Mouse (Mus musculus): ENCODE measurements around the gene Fam57a. TPM values are rescaled to one million over a fixed set of nuclear protein-coding genes. Genes with fewer than 3 reads are reported as not detected.
A peak's percentile ranks its signal among the peaks of the same experiment; 100 is the strongest.

Gene Fam57a
- polyA plus RNA-seq, 1 experiment from 2014 or later = 19.9 TPM

- no peak overlapping the region for H3K27ac ChIP-seq (ENCODE audit: low read depth, low read length)
- no peak for TF ChIP-seq CTCF (IDR thresholded peaks at IDR 0.05; ENCODE audit: low read depth)
- H3K9me3 ChIP-seq (ENCODE audit: control insufficient read depth) = no peaks in the 10 kb centered on the region
- peaks cover 30% of the 10 kb centered on the region for H3K36me3 ChIP-seq (ENCODE audit: control insufficient read depth, insufficient read depth)
- WGBS = 78% methylated on average over 2 of the region's 2 CpGs
- H3K9ac ChIP-seq (ENCODE audit: low read depth, low read length) = no peak overlapping the region
- ATAC-seq = no peak
- H3K4me3 ChIP-seq (ENCODE audit: low read depth, low read length) = no peak overlapping the region
- no peak overlapping the region for H3K4me2 ChIP-seq (replicated peaks; ENCODE audit: low read depth)
- no peaks in the 10 kb centered on the region; the same call in 1 of the 2 replicates for H3K4me1 ChIP-seq (replicated peaks; ENCODE audit: control insufficient read depth, insufficient read depth, low read length)
- H3K27me3 ChIP-seq (replicated peaks; ENCODE audit: control insufficient read depth, insufficient read depth, low read length) = no peaks in the 10 kb centered on the region
Observed at GRCm38 (mm10) chr11:76154861-76155260, 24.6 kb upstream of the Fam57a start.

DNA sequence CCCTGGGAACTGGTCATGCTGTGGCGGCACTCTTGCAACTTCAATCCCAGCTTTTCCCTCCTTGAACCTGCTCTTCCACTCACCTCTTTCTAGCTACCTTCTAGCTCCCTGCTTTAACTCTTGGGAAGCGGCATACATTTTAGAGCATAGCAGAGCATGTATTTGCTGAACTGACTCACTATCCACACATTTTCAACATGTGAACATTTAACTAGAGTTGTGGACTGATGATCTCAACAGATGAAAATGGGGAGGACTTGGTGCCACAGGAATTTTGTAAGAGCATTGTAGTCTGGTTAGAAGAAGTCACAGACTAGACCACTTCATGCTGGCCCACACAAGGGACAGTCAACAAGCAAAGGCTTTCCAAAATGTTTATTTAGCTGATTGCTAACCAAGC is 21.1 kb upstream of the Fam57a start:
- Histone ChIP-seq H3K9me3 (ENCODE audit: control insufficient read depth) (no peaks in the 10 kb centered on the region), H3K4me1 (replicated peaks; ENCODE audit: control insufficient read depth, insufficient read depth, low read length) (no peaks in the 10 kb centered on the region), H3K4me3 (ENCODE audit: low read depth, low read length) (no peak overlapping the region), H3K27me3 (replicated peaks; ENCODE audit: control insufficient read depth, insufficient read depth, low read length) (no peaks in the 10 kb centered on the region), H3K9ac (ENCODE audit: low read depth, low read length) (no peak overlapping the region), H3K4me2 (replicated peaks; ENCODE audit: low read depth) (no peak overlapping the region), H3K27ac (ENCODE audit: low read depth, low read length) (no peak overlapping the region), H3K36me3 (ENCODE audit: control insufficient read depth, insufficient read depth) (peaks cover 40% of the 10 kb centered on the region)
- TF ChIP-seq CTCF (IDR thresholded peaks at IDR 0.05; ENCODE audit: low read depth) = no peak
- ATAC-seq = no peak
- 94% methylated on average over 2 of the region's 2 CpGs for WGBS

DNA sequence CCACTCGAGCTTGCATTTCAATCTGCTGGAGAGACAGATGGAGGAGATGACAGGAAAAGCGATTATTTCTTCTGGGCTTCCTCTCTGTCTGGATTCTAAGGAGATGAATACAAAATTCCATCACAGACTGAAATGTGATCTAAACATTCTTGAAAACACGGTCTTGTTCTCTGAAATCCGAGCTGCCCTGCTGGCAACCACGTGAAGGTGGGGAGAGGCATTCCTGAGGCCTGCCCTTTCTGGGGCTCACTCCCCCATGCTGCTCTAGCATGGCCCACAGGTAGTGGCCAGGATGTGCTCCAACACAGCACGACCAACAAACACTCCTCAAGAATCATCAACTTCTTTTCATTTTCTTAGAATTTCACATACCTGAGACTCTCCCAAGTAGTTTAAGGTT is 19.2 kb upstream of the Fam57a start:
- no peak overlapping the region for H3K4me3 ChIP-seq (ENCODE audit: low read depth, low read length)
- H3K36me3 ChIP-seq (ENCODE audit: control insufficient read depth, insufficient read depth) = peaks cover 34% of the 10 kb centered on the region
- TF ChIP-seq CTCF (IDR thresholded peaks at IDR 0.05; ENCODE audit: low read depth) = no peak
- no peak for ATAC-seq
- 49% methylated on average over 6 of the region's 6 CpGs for WGBS
- H3K4me1 ChIP-seq (replicated peaks; ENCODE audit: control insufficient read depth, insufficient read depth, low read length) = no peaks in the 10 kb centered on the region
- no peak overlapping the region for H3K9ac ChIP-seq (ENCODE audit: low read depth, low read length)
- no peak overlapping the region for H3K4me2 ChIP-seq (replicated peaks; ENCODE audit: low read depth)
- no peaks in the 10 kb centered on the region for H3K27me3 ChIP-seq (replicated peaks; ENCODE audit: control insufficient read depth, insufficient read depth, low read length)
- no peak overlapping the region for H3K27ac ChIP-seq (ENCODE audit: low read depth, low read length)
- no peaks in the 10 kb centered on the region for H3K9me3 ChIP-seq (ENCODE audit: control insufficient read depth)

DNA sequence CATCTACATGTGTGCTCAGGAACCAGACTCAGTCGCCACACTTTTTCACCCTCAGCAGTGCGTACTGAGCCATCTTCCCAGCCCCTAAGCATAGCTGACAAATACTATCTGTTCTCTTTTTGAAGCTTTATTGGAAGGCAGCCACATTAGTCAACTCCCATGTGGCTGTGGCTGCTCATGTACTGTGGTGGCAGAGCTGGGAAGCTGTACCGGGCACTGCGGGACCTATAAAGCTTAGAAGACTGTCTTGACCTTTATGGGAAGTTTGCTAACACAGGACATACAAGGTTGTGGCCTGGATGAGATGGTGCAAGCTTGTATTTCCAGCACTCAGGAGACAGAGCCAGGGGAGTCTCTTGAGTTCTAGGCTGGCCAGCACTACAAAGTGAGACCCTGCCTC is 12.8 kb upstream of the Fam57a start:
- Histone ChIP-seq H3K9me3 (ENCODE audit: control insufficient read depth) (no peaks in the 10 kb centered on the region), H3K27ac (ENCODE audit: low read depth, low read length) (no peak overlapping the region), H3K36me3 (ENCODE audit: control insufficient read depth, insufficient read depth) (peaks cover 13% of the 10 kb centered on the region), H3K4me1 (replicated peaks; ENCODE audit: control insufficient read depth, insufficient read depth, low read length) (no peaks in the 10 kb centered on the region), H3K4me3 (ENCODE audit: low read depth, low read length) (no peak overlapping the region), H3K9ac (ENCODE audit: low read depth, low read length) (no peak overlapping the region), H3K27me3 (replicated peaks; ENCODE audit: control insufficient read depth, insufficient read depth, low read length) (no peaks in the 10 kb centered on the region), H3K4me2 (replicated peaks; ENCODE audit: low read depth) (no peak overlapping the region)
- no peak for TF ChIP-seq CTCF (IDR thresholded peaks at IDR 0.05; ENCODE audit: low read depth)
- no peak for ATAC-seq
- WGBS = 85% methylated on average over 4 of the region's 4 CpGs

GRCm38 (mm10) chr11:76167079-76167765 is 12.2 kb upstream of the Fam57a start:
- no peak overlapping the region for H3K9ac ChIP-seq (ENCODE audit: low read depth, low read length)
- H3K27ac ChIP-seq (ENCODE audit: low read depth, low read length) = no peak overlapping the region
- no peaks in the 10 kb centered on the region for H3K9me3 ChIP-seq (ENCODE audit: control insufficient read depth)
- 18% methylated on average over 5 of the region's 5 CpGs for WGBS
- H3K36me3 ChIP-seq (ENCODE audit: control insufficient read depth, insufficient read depth) = peaks cover 15% of the 10 kb centered on the region
- peak; percentile 19; the same call in 1 of the 2 replicates for ATAC-seq
- H3K27me3 ChIP-seq (replicated peaks; ENCODE audit: control insufficient read depth, insufficient read depth, low read length) = no peaks in the 10 kb centered on the region
- no peak overlapping the region for H3K4me3 ChIP-seq (ENCODE audit: low read depth, low read length)
- no peaks in the 10 kb centered on the region for H3K4me1 ChIP-seq (replicated peaks; ENCODE audit: control insufficient read depth, insufficient read depth, low read length)
- no peak overlapping the region for H3K4me2 ChIP-seq (replicated peaks; ENCODE audit: low read depth)
- peak; percentile 82 for TF ChIP-seq CTCF (IDR thresholded peaks at IDR 0.05; ENCODE audit: low read depth)

- ATAC-seq = no peak
Observed at GRCm38 (mm10) chr11:76168976-76169375, 10.5 kb upstream of the Fam57a start.

More at GRCm38 (mm10) chr11:76168976-76169375, 10.5 kb upstream of the Fam57a start:
- Histone ChIP-seq H3K4me2 (replicated peaks; ENCODE audit: low read depth) (no peak overlapping the region), H3K4me1 (replicated peaks; ENCODE audit: control insufficient read depth, insufficient read depth, low read length) (no peaks in the 10 kb centered on the region), H3K9ac (ENCODE audit: low read depth, low read length) (no peak overlapping the region), H3K4me3 (ENCODE audit: low read depth, low read length) (no peak overlapping the region), H3K9me3 (ENCODE audit: control insufficient read depth) (no peaks in the 10 kb centered on the region), H3K27me3 (replicated peaks; ENCODE audit: control insufficient read depth, insufficient read depth, low read length) (no peaks in the 10 kb centered on the region), H3K36me3 (ENCODE audit: control insufficient read depth, insufficient read depth) (peaks cover 14% of the 10 kb centered on the region; the same call in 1 of the 2 replicates), H3K27ac (ENCODE audit: low read depth, low read length) (no peak overlapping the region)
- 79% methylated on average over 3 of the region's 3 CpGs for WGBS
- no peak for TF ChIP-seq CTCF (IDR thresholded peaks at IDR 0.05; ENCODE audit: low read depth)

All from intestine, postnatal 0 days (tissue).